ENCODE assay signal across 8 mouse cellular contexts in the genomic region with DNA sequence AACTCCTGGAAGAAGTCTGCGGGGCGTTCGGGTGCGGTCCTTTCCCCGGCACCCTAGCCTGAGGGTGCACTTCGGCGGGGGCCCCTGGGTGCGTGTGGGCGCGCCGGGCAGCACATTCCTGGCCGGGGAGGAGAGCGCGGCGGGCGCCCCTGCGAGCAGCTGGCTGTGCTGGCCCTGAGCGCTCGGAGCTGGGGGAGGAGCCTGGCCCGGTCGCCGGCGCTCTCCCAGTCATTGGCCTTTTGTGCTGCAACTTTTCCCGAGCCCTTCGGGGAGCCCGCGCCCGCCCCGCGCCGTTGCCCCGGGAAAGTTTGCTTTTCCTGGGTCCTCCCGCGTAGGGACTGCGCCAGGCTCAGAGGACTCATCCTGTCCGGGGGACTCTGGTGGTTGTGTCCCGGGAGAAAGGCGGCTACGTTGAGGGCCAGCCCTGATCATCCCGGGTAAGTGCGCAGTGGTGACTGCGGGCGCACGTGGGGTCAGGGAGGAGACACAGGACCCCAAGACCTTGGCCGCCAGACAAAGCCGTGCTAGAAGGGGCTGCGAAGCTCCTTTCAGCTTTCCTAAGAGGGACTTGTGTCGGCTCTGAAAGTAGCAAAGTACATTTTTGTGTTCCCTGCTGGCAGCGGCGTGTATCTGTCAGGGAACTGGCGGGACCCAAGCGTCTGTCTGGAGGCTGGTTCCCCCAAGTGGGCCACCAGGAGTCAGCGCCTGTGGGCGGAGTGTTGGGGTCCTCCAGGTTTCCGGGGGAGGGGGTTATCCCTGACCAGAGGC.
DNase-seq lines count a peak whose midpoint lies in the region; ATAC-seq lines count a peak whose summit lies in the region.

No protein-coding gene starts in this region.

- H3K4me2 ChIP-seq in liver, embryonic 16.5 days (ENCODE audit: low read depth, low read length), result peak overlapping the region; percentile 80
- peak overlapping the region; percentile 81 for H3K4me2 ChIP-seq in neural tube, embryonic 12.5 days (replicated peaks)

- no peaks in the 10 kb centered on the region for H3K36me3 ChIP-seq in liver, embryonic 16.5 days (ENCODE audit: control insufficient read depth, insufficient read depth)
- no peaks in the 10 kb centered on the region for H3K36me3 ChIP-seq in neural tube, embryonic 12.5 days

- no peaks in the 10 kb centered on the region for H3K9me3 ChIP-seq in liver, embryonic 16.5 days (replicated peaks; ENCODE audit: control insufficient read depth, low read length)
- H3K9me3 ChIP-seq in neural tube, embryonic 12.5 days, result no peaks in the 10 kb centered on the region

- H3K27ac ChIP-seq in brown adipose tissue, adult 24 weeks (replicated peaks; ENCODE audit: low read depth, low read length), result peak overlapping the region; percentile 99
- peak overlapping the region; percentile 64 for H3K27ac ChIP-seq in liver, embryonic 16.5 days (ENCODE audit: low read length)
- H3K27ac ChIP-seq in neural tube, embryonic 12.5 days, result peak overlapping the region; percentile 57

- H3K4me1 ChIP-seq in brown adipose tissue, adult 24 weeks (ENCODE audit: control insufficient read depth, insufficient read depth, insufficient read length, low read length), result peaks cover 22% of the 10 kb centered on the region
- peaks cover 3% of the 10 kb centered on the region for H3K4me1 ChIP-seq in liver, embryonic 16.5 days (ENCODE audit: control insufficient read depth, low read depth, low read length)
- H3K4me1 ChIP-seq in neural tube, embryonic 12.5 days, result peaks cover 13% of the 10 kb centered on the region; the same call in 1 of the 2 replicates

- H3K9ac ChIP-seq in liver, embryonic 16.5 days (ENCODE audit: low read depth, low read length), result peak overlapping the region; percentile 53
- H3K9ac ChIP-seq in neural tube, embryonic 12.5 days, result peak overlapping the region; percentile 69

- H3K27me3 ChIP-seq in liver, embryonic 16.5 days (ENCODE audit: control insufficient read depth, insufficient read depth, low read depth, low read length), result no peaks in the 10 kb centered on the region
- no peaks in the 10 kb centered on the region for H3K27me3 ChIP-seq in neural tube, embryonic 12.5 days (replicated peaks)

- whole genome bisulfite sequencing in liver, embryonic 16.5 days (ENCODE audit: insufficient replicate concordance), result under 1% methylated on average over 44 of the region's 55 CpGs
- under 1% methylated on average over 50 of the region's 55 CpGs for WGBS in neural tube, embryonic 12.5 days

- peak; percentile 42 for ATAC-seq in inflammation-experienced regulatory T-cells, adult 6 months
- peak; percentile 87 for ATAC-seq in liver, embryonic 16.5 days (ENCODE audit: low read depth)
- ATAC-seq in neural tube, embryonic 12.5 days (ENCODE audit: low FRiP score, low read depth), result peak; percentile 84

- peak; percentile 38 to 44 for DNase-seq in cerebellum, postnatal 25 days
- no peak for DNase-seq in cerebellum, adult 11-12 months
- peak; percentile 84 for DNase-seq in gastrocnemius, postnatal 25 days
- DNase-seq in thymus, postnatal 10 days (ENCODE audit: low spot score in 2 of 2), result peak; percentile 17 to 34

- H3K4me3 ChIP-seq in brown adipose tissue, adult 24 weeks (ENCODE audit: insufficient read depth, low read depth, low read length), result peak overlapping the region; percentile 69
- peak overlapping the region; percentile 61 for H3K4me3 ChIP-seq in liver, embryonic 16.5 days (ENCODE audit: low read depth, low read length)
- peak overlapping the region; percentile 50 for H3K4me3 ChIP-seq in neural tube, embryonic 12.5 days
